Mouse (Mus musculus): ENCODE measurements around the gene Gm3880. TPM values are rescaled to one million over a fixed set of nuclear protein-coding genes. Genes with fewer than 3 reads are reported as not detected.
"Not testable (repeated sequence)": the region's sequence is repeated elsewhere in the genome, so short reads cannot be mapped to it uniquely, and the experiment has no call there.

Gm3880 gene
- not detected in 2 replicates for polyA plus RNA-seq (2015; fragmentation: Nextera tagmentation; extraction: Ambion mirVana)

DNA sequence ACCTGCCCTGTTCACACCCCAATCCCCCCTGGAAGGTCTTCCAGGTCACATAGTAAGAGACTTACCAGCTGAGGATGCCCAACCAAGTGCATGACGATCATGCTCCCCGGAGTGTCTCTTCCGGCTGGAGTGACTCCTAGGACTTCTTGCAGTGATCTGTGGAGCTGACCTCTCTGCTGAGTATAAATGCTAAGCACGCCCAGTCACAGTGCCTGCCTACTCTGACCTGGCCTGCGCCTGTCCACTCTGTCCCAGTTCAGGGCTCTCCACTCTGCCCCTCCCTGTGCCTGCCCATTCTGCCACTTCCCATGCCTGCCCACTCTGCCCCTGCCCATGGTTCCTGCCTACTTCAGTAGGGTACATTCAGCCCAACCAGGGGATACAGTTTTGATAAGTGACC is at the start of gene Gm3880:
Gm3880 (minus strand) TSS at position 101 of the 400 bp plus-strand sequence.
- not testable (repeated sequence) for H3K9ac ChIP-seq, H3K4me2 ChIP-seq, H3K4me1 ChIP-seq, H3K27me3 ChIP-seq, H3K27ac ChIP-seq, H3K9me3 ChIP-seq, H3K4me3 ChIP-seq, H3K36me3 ChIP-seq
- 85% methylated on average over 5 of the region's 5 CpGs for WGBS
- ATAC-seq (ENCODE audit: borderline replicate concordance, extremely low read depth, low FRiP score, low TSS enrichment), result peak; percentile 23; the same call in 1 of the 2 replicates

DNA sequence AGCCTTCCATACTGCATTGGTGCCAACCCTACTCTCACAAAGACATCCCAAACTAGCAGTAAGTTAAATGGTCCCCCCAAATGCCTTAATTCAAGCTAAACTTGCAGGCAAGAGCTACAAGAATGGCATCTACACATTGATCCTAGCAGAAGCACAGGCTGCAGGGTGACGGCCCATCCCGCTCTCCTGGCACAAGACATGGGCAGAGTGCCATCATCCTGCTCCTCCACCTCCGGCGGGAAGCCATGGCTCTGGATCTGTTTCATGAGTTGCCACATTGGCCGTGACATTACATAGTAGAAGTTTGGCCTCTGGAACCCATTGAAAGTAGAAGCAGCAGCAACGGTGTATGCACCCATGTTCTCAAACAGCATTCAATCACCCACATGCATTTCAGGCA is 37.5 kb upstream of the Gm3880 start:
- H3K36me3 ChIP-seq; H3K27ac ChIP-seq; H3K9ac ChIP-seq; H3K9me3 ChIP-seq; H3K4me3 ChIP-seq; H3K4me2 ChIP-seq; H3K4me1 ChIP-seq; ATAC-seq (ENCODE audit: borderline replicate concordance, extremely low read depth, low FRiP score, low TSS enrichment); H3K27me3 ChIP-seq: not testable (repeated sequence)
- WGBS, result 84% methylated on average over 6 of the region's 6 CpGs

DNA sequence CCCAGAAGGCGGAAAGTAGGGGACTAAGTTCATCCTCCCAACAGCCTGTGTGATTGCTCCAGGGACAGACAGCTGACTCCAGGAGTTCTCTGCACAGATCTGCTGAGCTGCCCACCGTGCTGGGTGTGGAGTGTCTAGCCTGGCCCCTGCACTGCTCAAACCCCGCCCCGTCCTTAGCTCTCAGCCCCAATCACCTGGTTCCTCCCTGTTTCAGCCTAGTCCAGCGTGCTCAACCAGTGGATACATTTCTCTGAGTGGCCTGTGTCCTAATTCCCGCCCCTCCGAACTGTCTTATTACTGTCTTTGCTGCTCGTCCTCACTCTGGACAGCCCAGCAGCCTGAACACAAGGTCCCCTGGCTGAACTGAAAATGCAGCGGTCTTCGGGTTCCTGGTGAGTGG is 20.8 kb upstream of the Gm3880 start, which contains the start of the genes Gm9112 and Dmrtc1b:
Gm9112 (minus strand) TSS at position 101 of the 400 bp plus-strand sequence.
Dmrtc1b (plus strand) TSS at position 331 of the 400 bp plus-strand sequence.
- H3K36me3 ChIP-seq; ATAC-seq (ENCODE audit: borderline replicate concordance, extremely low read depth, low FRiP score, low TSS enrichment): not testable (repeated sequence)
- WGBS, result 74% methylated on average over 7 of the region's 10 CpGs

DNA sequence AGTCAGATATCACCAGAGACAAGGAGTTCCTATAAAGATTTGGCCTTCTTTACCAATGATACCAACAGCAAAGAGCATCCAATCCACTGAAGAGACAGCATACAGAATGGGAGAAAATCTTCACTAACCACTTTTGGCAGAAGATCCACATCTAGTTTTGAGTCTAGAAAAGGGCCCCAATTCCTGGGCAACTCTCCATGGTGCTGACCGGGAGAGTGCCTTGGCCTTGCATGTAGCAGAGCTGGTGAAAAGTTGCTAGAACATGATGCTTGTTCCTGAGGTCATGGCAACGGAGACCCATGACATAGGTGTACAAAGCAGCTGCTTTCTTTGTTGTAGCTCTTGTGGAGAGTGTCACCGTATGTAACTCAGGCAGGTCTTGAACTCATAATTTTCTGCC is 13.9 kb upstream of the Gm3880 start:
- H3K9me3 ChIP-seq; ATAC-seq (ENCODE audit: borderline replicate concordance, extremely low read depth, low FRiP score, low TSS enrichment); H3K36me3 ChIP-seq; H3K9ac ChIP-seq; H3K27me3 ChIP-seq; H3K4me1 ChIP-seq; H3K4me2 ChIP-seq; H3K4me3 ChIP-seq; H3K27ac ChIP-seq: not testable (repeated sequence)
- WGBS, result 70% methylated on average over 3 of the region's 3 CpGs

More for the DNA sequence above, 20.8 kb upstream of the Gm3880 start, which contains the start of the genes Gm9112 and Dmrtc1b:
- H3K4me3 ChIP-seq, H3K27me3 ChIP-seq, H3K9ac ChIP-seq, H3K4me2 ChIP-seq, H3K9me3 ChIP-seq, H3K27ac ChIP-seq, H3K4me1 ChIP-seq: not testable (repeated sequence)

DNA sequence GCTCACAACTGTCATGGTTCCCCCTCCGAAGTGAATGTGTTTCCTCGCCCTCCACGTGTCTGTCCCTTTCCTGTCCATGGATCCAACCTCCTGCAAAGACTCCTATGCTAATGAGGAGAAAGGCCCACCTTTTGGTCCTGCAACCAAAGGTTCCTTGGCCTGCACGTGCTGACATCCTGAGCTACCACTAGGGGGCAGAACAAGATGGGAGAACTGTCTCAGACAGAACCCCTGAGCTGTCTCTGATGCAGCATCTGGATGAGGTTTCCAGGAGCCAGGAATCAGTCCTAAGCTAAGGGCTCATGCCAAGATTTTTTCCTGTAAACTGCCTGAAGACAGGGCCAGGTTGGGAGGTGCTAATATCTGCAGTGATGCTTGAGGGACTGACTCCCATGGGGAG is 2.5 kb upstream of the Gm3880 start:
- not testable (repeated sequence) for ATAC-seq (ENCODE audit: borderline replicate concordance, extremely low read depth, low FRiP score, low TSS enrichment); H3K4me1 ChIP-seq
- 8% methylated on average over 4 of the region's 4 CpGs for WGBS

DNA sequence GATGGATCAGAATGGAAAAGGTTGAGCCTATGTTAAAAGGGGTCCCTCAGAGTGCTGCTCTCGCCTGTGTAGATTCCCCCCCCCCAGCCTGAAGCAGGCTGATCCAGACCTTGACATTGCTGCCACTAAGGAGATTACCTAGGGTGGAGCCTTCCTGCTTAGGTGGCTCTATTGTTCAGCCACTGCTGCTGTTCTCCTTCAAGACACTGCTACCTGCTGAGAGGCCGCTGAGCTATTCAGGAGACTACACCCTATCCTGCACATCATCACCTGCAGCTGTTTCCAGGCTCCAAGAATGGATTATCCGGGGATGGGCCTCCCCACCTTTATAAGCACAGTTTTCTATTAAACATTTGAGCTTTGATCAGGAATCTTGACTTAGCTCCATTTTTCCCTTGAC is 2.1 kb downstream of the Gm3880 start:
- H3K4me2 ChIP-seq; H3K27me3 ChIP-seq; H3K9ac ChIP-seq; H3K4me3 ChIP-seq; H3K27ac ChIP-seq; H3K36me3 ChIP-seq; H3K4me1 ChIP-seq; ATAC-seq (ENCODE audit: borderline replicate concordance, extremely low read depth, low FRiP score, low TSS enrichment); H3K9me3 ChIP-seq: not testable (repeated sequence)
- 29% methylated on average over 3 of the region's 3 CpGs for WGBS

More for the DNA sequence above, 2.5 kb upstream of the Gm3880 start:
- not testable (repeated sequence) for H3K27ac ChIP-seq, H3K36me3 ChIP-seq, H3K4me2 ChIP-seq, H3K9me3 ChIP-seq, H3K4me3 ChIP-seq, H3K27me3 ChIP-seq, H3K9ac ChIP-seq

DNA sequence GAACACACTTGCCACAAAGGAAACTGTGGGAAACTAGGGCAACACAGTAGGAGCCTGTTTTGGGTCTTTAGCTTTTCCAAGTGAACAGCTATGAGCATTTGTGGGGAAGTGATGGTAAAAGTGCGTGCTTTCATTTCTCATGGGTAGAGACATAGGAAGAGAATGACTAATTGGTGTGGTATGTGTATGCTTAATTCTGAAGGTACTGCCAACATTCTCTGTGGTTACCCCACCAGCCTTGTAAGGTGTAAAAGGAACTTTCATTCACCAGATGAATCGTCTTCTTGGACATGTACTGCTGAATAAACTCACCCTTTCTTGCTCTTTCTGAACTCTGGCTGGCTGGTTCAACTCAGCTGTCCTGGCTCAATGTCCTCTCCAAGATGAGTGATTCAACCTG is 20.1 kb downstream of the Gm3880 start:
- Histone ChIP-seq H3K36me3 (no peaks in the 10 kb centered on the region), H3K4me1 (no peaks in the 10 kb centered on the region), H3K4me2 (no peak overlapping the region), H3K4me3 (no peak overlapping the region), H3K9ac (no peak overlapping the region), H3K27ac (no peak overlapping the region), H3K27me3 (no peaks in the 10 kb centered on the region), H3K9me3 (no peaks in the 10 kb centered on the region)
- no peak for ATAC-seq (ENCODE audit: borderline replicate concordance, extremely low read depth, low FRiP score, low TSS enrichment)
- 69% methylated on average over 2 of the region's 2 CpGs for WGBS

DNA sequence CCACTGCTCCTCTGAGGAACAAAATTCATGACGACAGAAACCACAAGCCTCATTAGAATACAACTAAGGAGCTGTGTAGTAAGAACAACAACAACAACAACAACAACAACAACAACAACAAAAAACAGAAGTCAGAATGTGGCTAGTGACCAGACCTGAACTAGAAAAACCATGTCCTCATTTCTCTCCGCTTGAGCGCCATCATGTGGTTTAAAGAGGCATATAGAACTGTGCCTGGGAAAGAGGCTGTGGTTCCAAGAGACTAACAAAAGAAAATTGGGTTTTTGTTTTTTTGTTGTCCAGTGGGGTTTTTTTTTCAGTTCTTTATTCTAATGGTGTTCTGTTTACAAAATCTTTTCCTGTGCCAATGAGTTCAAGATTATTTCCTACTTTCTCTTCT is 26.1 kb downstream of the Gm3880 start:
- H3K9ac ChIP-seq, result no peak overlapping the region
- no peaks in the 10 kb centered on the region for H3K36me3 ChIP-seq
- WGBS, result 22% methylated on average over 3 of the region's 3 CpGs
- no peaks in the 10 kb centered on the region for H3K4me1 ChIP-seq
- no peak overlapping the region for H3K4me2 ChIP-seq
- H3K9me3 ChIP-seq, result no peaks in the 10 kb centered on the region
- H3K27me3 ChIP-seq, result no peaks in the 10 kb centered on the region
- H3K27ac ChIP-seq, result no peak overlapping the region
- no peak overlapping the region for H3K4me3 ChIP-seq
- no peak for ATAC-seq (ENCODE audit: borderline replicate concordance, extremely low read depth, low FRiP score, low TSS enrichment)

DNA sequence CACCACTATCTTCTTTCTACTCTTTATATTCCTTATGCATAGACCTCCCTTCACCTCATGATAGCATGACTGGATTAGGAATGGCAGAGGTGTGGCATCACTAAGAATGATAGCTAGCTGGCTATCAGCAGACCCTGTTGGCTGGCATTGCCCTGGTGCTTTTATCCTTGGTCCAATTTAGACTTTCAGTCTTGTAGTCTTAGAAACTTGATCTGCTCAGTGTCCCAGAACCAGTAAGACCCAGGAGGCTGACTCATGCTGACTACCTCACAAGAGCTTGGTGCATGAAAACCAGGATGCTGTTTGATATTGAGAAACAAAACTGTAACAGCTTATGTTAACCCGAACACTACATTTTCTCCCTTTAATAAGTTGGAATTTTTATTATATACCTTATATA is 41.1 kb downstream of the Gm3880 start:
- Histone ChIP-seq H3K27ac (no peak overlapping the region), H3K36me3 (no peaks in the 10 kb centered on the region), H3K4me3 (no peak overlapping the region), H3K4me1 (no peaks in the 10 kb centered on the region), H3K9ac (no peak overlapping the region), H3K4me2 (no peak overlapping the region), H3K27me3 (peaks cover 13% of the 10 kb centered on the region), H3K9me3 (no peaks in the 10 kb centered on the region)
- 94% methylated on average over 1 of the region's 1 CpGs for WGBS
- ATAC-seq (ENCODE audit: borderline replicate concordance, extremely low read depth, low FRiP score, low TSS enrichment), result no peak

DNA sequence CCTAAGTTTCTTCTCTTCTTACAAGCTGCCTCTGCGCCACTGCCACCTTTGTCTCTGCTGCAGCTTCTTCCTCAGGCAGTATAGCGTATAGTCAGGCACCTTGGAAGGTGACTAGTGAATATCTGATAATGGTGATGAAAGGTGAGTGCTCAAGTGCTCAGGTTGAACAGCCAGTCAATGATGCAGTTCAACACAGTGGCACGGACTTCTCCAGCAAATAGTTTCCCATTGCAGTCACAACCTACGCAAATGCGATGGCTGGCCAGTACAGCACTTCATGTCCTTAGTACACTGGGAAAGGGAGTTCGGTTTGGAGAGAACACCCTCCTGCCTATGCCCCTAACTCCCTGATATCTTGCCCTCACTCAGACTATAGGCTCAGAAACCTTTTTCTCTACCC is 41.6 kb downstream of the Gm3880 start:
- WGBS, result 38% methylated on average over 6 of the region's 6 CpGs
- Histone ChIP-seq H3K27ac (no peak overlapping the region), H3K4me3 (peak overlapping the region; percentile 58; the same call in 1 of the 2 replicates), H3K36me3 (no peaks in the 10 kb centered on the region), H3K4me1 (no peaks in the 10 kb centered on the region), H3K9ac (no peak overlapping the region), H3K9me3 (no peaks in the 10 kb centered on the region), H3K27me3 (peaks cover 13% of the 10 kb centered on the region), H3K4me2 (peak overlapping the region; percentile 61)
- no peak for ATAC-seq (ENCODE audit: borderline replicate concordance, extremely low read depth, low FRiP score, low TSS enrichment)

DNA sequence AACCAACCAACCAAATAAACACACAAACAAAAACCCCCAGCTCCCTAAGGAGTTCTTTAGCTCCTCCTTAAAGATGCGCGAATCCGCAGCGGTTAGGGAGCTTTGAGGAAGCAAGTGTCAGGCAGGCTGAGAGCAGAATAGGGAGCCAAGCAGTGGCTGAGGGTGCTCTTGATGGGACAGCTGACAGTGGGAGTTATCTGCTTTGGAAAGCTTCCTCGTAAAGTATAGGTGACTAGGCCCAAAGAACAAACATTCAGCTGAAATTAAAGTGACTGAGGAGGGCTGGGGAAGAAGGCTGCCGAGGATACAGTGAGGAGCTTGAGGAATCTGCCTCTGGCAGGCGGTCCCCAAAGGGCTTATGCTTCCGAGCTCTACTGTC is 42.2 kb downstream of the Gm3880 start:
- Histone ChIP-seq H3K27ac (no peak overlapping the region), H3K27me3 (peaks cover 13% of the 10 kb centered on the region), H3K9me3 (no peaks in the 10 kb centered on the region), H3K4me2 (peak overlapping the region; percentile 61), H3K9ac (peak overlapping the region; percentile 45), H3K4me1 (no peaks in the 10 kb centered on the region), H3K4me3 (peak overlapping the region; percentile 58), H3K36me3 (no peaks in the 10 kb centered on the region)
- peak; percentile 57; the same call in 1 of the 2 replicates for ATAC-seq (ENCODE audit: borderline replicate concordance, extremely low read depth, low FRiP score, low TSS enrichment)
- 11% methylated on average over 8 of the region's 8 CpGs for WGBS

DNA sequence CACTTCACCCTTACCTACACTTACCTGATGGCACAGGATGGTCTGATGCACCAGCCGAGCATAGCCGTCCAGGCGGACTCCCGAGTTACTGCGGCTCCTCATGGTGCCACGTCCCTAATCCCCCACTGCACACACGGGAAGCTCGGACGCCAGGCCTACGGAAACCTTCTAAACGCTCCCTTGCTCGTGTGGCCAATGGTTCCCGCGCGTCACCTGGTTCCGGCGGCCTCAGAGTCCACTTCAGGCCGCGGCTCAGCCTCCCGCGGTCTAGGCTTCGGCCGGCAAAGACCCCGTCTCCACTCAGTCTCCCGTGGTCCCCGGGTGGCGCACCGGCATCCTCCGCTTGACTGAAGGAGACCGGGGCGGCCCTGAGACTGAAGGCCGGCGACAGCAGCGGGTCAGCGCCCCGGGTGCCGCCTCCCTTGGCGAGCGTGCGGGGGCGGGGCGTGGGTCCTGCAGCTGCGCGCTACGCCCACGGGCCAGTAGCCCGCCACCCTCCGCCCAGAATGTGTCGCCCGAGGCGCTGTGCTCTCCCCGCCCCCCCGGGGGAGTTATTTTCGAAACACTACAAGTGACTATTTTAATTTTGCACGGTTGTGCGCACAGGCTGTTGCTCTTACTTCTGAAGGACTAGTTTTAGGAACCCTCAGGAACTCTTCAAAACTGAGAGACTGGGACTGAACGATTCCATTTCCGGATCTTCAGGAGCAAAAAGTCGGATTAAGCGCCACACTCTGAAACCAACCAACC is 42.8 kb downstream of the Gm3880 start, which contains the start of gene Phka1:
Phka1 (minus strand) TSS at position 424 of the 750 bp plus-strand sequence.
- 12% methylated on average over 60 of the region's 60 CpGs for WGBS
- Histone ChIP-seq H3K27me3 (peaks cover 13% of the 10 kb centered on the region), H3K4me1 (no peaks in the 10 kb centered on the region), H3K9ac (peak within 1 kb of the TSS; percentile 45), H3K4me2 (peak within 1 kb of the TSS; percentile 61), H3K27ac (no peak within 1 kb of the TSS), H3K9me3 (no peaks in the 10 kb centered on the region), H3K36me3 (no peaks in the 10 kb centered on the region), H3K4me3 (peak within 1 kb of the TSS; percentile 58)
- peak; percentile 92 for ATAC-seq (ENCODE audit: borderline replicate concordance, extremely low read depth, low FRiP score, low TSS enrichment)
